Mouse (Mus musculus): ENCODE measurements at regions not wholly inside any gene's neighbourhood (a gene's known extent, or its start where the extent isn't known, plus 50 kb on each side); places are given as distances from the start of the nearest gene placed in this dataset.

DNA sequence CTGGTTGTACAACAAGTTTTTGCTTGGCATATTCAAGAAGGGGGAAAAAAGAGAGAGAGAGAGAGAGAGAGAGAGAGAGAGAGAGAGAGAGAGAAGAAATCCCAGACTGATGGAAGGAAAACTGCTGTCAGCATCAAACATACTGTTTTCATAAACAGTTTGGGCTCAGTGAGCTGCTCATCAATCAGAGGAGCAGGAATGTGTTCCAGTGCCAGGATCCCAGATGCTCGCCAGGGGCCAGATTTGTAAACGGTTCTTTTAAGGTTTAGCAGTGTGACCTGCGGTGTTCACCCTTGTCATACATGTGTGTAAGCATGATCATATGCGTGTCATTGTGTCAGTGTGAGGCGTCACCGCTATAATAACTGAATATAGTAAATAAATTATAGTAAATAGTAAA is 320.5 kb downstream of the Slc4a3 start:
- no peak for TF ChIP-seq CTCF (conservative IDR thresholded peaks at IDR 0.05; ENCODE audit: low read length)
- TF ChIP-seq POU5F1 (IDR thresholded peaks at IDR 0.05; ENCODE audit: borderline replicate concordance, low read length), result no peak
